Mouse (Mus musculus) forebrain, embryonic 15.5 days (tissue): Measurements from ENCODE around the gene Trub1. TPM values are rescaled to one million over a fixed set of nuclear protein-coding genes. Genes with fewer than 3 reads are reported as not detected.

Experiments
- ATAC-seq: fragments of 200-750 bp; cut with Nextera tagmentation; replicated peaks from 2 replicates; pipeline ENCODE4 v1.8.0; 2017; ENCODE audit warnings: mild to moderate bottlenecking, moderate TSS enrichment, moderate library complexity
- H3K27ac ChIP-seq: fragments of 300-500 bp; sonication (generic); replicated peaks from 2 replicates; pipeline ENCODE4 v1.5.1; 2015; ENCODE audit warnings: mild to moderate bottlenecking, inconsistent platforms
- H3K27me3 ChIP-seq: fragments of 300-500 bp; sonication (generic); 2 replicates; pipeline ENCODE4 v1.6.1; 2015; ENCODE audit warnings: inconsistent platforms
- H3K36me3 ChIP-seq: fragments of 300-500 bp; sonication (generic); 2 replicates; pipeline ENCODE4 v1.6.1; 2015; ENCODE audit warnings: mild to moderate bottlenecking, inconsistent platforms
- H3K4me1 ChIP-seq: fragments of 300-500 bp; sonication (generic); 2 replicates; pipeline ENCODE4 v1.6.1; 2015; ENCODE audit warnings: inconsistent platforms
- H3K4me2 ChIP-seq: fragments of 300-500 bp; sonication (generic); replicated peaks from 2 replicates; pipeline ENCODE4 v1.6.1; 2015; ENCODE audit warnings: mild to moderate bottlenecking, inconsistent platforms
- H3K4me3 ChIP-seq: fragments of 300-500 bp; sonication (generic); 2 replicates; pipeline ENCODE4 v1.5.1; 2015; ENCODE audit warnings: mild to moderate bottlenecking, inconsistent platforms
- H3K9ac ChIP-seq: fragments of 300-500 bp; sonication (generic); replicated peaks from 2 replicates; pipeline ENCODE4 v1.6.1; 2015; ENCODE audit warnings: mild to moderate bottlenecking, inconsistent platforms
- H3K9me3 ChIP-seq: fragments of 300-500 bp; sonication (generic); 2 replicates; pipeline ENCODE4 v1.6.1; 2016; ENCODE audit warnings: inconsistent platforms
- WGBS: fragments of 180-500 bp; shearing (Covaris S2); methylation state at CpG from one replicate; pipeline ENCODE4 v1.1.7; 2015; ENCODE audit warnings: mixed read lengths; 5-methylcytosine and 5-hydroxymethylcytosine counted together
- polyA plus RNA-seq: library from polyadenylated mRNA; unstranded; fragments of >200 nt; fragmentation: Nextera tagmentation; extraction: Ambion mirVana; gene quantifications from 2 replicates; pipeline ENCODE4 v1.2.1, GENCODE M21; 2015

The Trub1 gene
- polyA plus RNA-seq, 1 experiment from 2014 or later, result 16.3 TPM

DNA sequence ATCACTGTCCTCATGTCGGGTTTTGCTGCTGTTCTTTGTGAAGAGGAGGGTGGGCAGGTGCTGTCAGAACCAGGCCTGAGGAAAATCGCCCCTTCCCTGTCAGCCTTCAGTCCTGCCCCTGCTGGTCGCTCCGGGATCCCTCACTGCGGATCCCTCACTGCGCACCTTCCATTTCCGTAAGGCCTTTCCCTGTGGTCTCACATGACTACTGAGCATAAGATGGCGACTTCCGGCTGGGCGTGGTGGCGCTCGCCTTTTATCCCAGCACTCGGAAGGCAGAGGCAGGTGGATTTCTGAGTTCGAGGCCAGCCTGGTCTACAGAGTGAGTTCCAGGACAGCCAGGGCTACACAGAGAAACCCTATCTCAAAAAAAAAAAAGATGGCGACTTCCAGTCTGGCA, 27.4 kb upstream of the Trub1 start:
- WGBS, result 96% methylated on average over 15 of the region's 15 CpGs
- Histone ChIP-seq H3K27ac (no peak overlapping the region), H3K4me1 (no peaks in the 10 kb centered on the region), H3K4me2 (no peak overlapping the region), H3K27me3 (no peaks in the 10 kb centered on the region), H3K36me3 (no peaks in the 10 kb centered on the region), H3K9me3 (no peaks in the 10 kb centered on the region), H3K4me3 (no peak overlapping the region), H3K9ac (no peak overlapping the region)
- no peak for ATAC-seq

DNA sequence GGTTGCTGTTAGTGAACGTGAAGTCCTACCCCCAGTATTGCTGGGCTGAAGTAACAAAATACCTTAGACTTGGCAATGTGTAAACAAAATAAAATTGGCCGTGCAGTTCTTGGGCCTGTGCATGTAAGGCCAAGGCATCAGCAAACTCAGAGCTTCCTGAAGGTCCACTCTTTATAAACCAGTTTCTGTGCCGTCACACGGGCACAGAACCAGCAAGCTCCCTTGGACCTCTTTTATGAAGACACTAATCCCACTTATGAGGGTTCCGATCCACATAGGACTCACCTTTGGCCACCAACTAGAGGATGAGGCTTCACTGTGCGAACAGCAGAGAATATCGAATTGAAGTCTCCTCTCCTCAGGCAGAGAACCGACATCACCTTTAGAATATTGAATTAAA, 25.9 kb upstream of the Trub1 start:
- H3K27me3 ChIP-seq, result no peaks in the 10 kb centered on the region
- no peak for ATAC-seq
- 93% methylated on average over 8 of the region's 8 CpGs for WGBS

DNA sequence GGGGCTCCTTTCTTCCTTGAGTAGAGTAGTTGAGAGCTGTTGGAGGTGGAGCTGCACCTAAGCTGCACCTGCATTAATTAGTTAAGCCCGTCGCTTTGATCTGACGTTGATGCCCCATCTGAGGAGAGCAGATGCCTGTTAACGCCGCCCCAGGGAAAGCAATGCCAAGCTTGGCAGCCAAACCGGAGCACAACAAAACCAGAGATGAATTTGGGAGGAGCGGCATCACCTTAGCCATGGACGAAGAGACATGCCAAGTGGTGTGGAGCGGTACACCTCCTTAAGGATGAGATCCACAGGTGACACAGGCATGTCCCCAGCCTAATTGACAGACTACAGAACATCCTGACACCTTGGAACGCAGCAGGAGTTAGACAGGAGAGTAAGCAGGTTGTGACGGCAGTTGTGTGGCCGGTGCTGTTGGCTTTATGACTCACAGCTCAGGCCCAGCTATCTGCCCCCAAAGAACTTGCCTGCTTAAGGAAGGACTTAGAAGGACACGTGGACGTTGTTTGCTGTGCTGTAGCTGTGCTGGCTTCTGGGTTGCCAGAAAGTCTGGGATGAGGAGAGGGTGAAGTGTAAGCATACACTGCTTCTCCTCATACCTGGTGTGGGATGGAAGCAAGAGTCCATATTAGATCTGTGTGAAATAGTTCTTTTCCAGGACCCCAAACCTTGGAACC, 24.8 kb upstream of the Trub1 start:
- Histone ChIP-seq H3K27me3 (no peaks in the 10 kb centered on the region), H3K36me3 (no peaks in the 10 kb centered on the region), H3K4me2 (no peak overlapping the region), H3K4me3 (no peak overlapping the region), H3K27ac (no peak overlapping the region), H3K9me3 (no peaks in the 10 kb centered on the region), H3K9ac (no peak overlapping the region), H3K4me1 (no peaks in the 10 kb centered on the region)
- whole genome bisulfite sequencing, result 73% methylated on average over 14 of the region's 14 CpGs
- ATAC-seq, result no peak

More for the DNA sequence above, 25.9 kb upstream of the Trub1 start:
- Histone ChIP-seq H3K9me3 (no peaks in the 10 kb centered on the region), H3K4me2 (no peak overlapping the region), H3K27ac (no peak overlapping the region), H3K4me1 (no peaks in the 10 kb centered on the region), H3K36me3 (no peaks in the 10 kb centered on the region), H3K4me3 (no peak overlapping the region), H3K9ac (no peak overlapping the region)

DNA sequence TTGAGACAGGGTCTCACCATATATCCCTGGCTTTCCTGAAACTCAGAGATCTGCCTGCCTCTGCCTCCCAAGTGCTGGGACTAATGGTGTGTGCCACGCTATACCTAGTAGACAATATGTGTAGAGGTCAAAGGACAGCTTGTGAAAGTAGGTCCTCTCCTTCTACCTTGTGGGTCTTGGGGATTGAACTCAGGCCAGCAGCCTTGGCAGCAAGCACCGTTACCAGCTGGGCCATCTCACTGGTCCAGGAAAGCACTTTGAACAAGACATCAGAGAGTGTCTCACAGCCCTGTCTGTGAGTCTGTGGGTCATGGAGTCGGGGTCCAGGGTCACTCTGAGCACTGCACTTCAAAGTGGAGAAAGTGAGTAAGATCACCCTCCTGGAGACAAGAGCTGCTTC, 24.1 kb upstream of the Trub1 start:
- Histone ChIP-seq H3K4me2 (no peak overlapping the region), H3K9me3 (no peaks in the 10 kb centered on the region), H3K36me3 (no peaks in the 10 kb centered on the region), H3K9ac (no peak overlapping the region), H3K4me1 (peaks cover 1% of the 10 kb centered on the region; the same call in 1 of the 2 replicates), H3K27me3 (no peaks in the 10 kb centered on the region), H3K4me3 (no peak overlapping the region), H3K27ac (no peak overlapping the region)
- ATAC-seq, result no peak
- WGBS, result 86% methylated on average over 3 of the region's 3 CpGs

DNA sequence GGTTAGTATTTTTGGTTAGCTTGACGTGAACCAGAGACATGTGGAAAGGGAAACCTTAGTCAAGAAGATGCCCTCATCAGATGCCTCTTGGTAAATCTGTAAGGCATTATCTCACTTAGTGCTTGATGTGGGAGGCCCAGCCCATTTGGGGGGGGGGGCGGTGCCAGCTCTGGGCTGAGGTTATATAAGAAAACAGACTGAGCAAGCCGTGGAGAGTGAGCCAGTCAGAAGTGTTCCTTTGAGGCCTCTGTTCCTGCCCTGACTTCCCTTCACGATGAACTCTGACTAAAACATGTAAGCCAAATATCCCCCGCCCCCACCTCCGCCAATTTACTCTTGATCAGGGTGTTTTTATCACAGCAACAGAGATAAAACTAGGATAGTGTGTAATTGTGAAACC, 22.8 kb upstream of the Trub1 start:
- Histone ChIP-seq H3K36me3 (no peaks in the 10 kb centered on the region), H3K9ac (no peak overlapping the region), H3K4me1 (peaks cover 3% of the 10 kb centered on the region; the same call in 1 of the 2 replicates), H3K27me3 (no peaks in the 10 kb centered on the region), H3K4me3 (no peak overlapping the region), H3K27ac (no peak overlapping the region), H3K9me3 (no peaks in the 10 kb centered on the region), H3K4me2 (no peak overlapping the region)
- no peak for ATAC-seq
- 86% methylated on average over 6 of the region's 6 CpGs for WGBS

DNA sequence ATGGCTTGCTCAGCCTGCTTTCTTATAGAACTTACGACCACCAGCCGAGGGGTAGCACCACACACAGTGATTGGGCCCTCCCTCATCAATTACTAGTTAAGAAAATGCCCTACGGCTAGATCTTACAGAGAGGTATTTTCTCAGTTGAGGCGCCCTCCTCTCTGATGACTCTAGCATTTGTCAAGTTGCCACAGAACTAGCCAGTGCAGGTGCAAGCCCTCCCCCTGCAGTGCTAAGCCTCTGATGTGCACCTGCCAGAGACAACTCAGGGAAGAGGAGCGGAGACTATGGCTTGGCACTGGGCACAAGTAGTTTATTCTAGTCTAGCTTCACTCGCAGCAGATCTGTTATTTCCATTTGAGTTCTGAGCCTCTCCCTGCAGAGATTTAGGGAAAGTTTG, 21.2 kb upstream of the Trub1 start:
- no peaks in the 10 kb centered on the region for H3K27me3 ChIP-seq
- WGBS, result 46% methylated on average over 6 of the region's 6 CpGs
- no peak overlapping the region for H3K4me3 ChIP-seq
- H3K9ac ChIP-seq, result no peak overlapping the region
- no peak for ATAC-seq
- H3K27ac ChIP-seq, result no peak overlapping the region
- no peaks in the 10 kb centered on the region for H3K36me3 ChIP-seq
- no peaks in the 10 kb centered on the region for H3K9me3 ChIP-seq
- no peak overlapping the region for H3K4me2 ChIP-seq
- H3K4me1 ChIP-seq, result peaks cover 3% of the 10 kb centered on the region; the same call in 1 of the 2 replicates

DNA sequence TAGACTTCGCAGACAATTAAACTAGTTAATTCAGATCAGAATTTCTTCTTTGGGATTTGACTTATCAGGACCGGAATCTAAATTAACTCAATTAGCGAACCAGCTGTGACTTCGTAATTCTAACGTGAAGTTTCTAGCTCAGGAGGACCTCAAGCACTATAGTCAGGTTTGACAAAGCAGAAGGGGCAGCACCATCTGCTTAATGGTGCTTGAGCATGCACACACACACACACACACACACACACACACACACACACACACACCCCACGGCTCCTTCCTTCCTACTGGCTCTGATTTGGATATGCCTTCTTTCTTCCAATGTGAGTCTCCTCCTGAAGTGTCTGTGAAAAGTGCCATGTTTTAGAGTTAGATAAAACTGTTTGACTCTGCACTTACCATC, 18.7 kb upstream of the Trub1 start:
- WGBS, result 48% methylated on average over 6 of the region's 6 CpGs

DNA sequence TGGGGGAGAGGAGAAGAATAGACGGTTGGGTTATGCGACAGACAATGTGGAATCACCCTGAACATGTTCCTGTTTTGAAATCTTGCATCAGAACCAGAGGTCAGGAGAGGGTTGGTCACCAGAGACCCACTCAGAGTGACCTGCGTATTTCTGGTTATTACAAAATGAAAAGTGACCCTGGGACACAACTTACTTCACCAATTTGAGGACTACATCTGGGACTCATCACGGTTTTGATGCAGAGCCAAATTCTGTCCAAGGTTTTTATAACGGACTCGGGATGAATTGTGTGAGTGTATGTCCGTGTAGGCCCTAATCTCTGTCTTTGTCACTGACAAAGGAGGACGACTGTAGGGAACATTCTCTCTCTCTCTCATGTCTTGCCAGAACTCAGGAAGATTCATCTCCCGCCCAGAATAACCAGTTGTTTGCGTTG, 16.1 kb upstream of the Trub1 start:
- Histone ChIP-seq H3K27ac (no peak overlapping the region), H3K4me2 (no peak overlapping the region), H3K4me1 (peaks cover 3% of the 10 kb centered on the region; the same call in 1 of the 2 replicates), H3K9me3 (no peaks in the 10 kb centered on the region), H3K4me3 (no peak overlapping the region), H3K9ac (no peak overlapping the region), H3K36me3 (no peaks in the 10 kb centered on the region), H3K27me3 (no peaks in the 10 kb centered on the region)
- ATAC-seq, result no peak
- 61% methylated on average over 10 of the region's 10 CpGs for WGBS

More for the DNA sequence above, 18.7 kb upstream of the Trub1 start:
- H3K27me3 ChIP-seq, result no peaks in the 10 kb centered on the region
- H3K36me3 ChIP-seq, result no peaks in the 10 kb centered on the region
- H3K4me2 ChIP-seq, result no peak overlapping the region
- peaks cover 3% of the 10 kb centered on the region; the same call in 1 of the 2 replicates for H3K4me1 ChIP-seq
- no peak for ATAC-seq
- H3K9ac ChIP-seq, result no peak overlapping the region
- no peak overlapping the region for H3K27ac ChIP-seq
- H3K4me3 ChIP-seq, result no peak overlapping the region
- H3K9me3 ChIP-seq, result no peaks in the 10 kb centered on the region

DNA sequence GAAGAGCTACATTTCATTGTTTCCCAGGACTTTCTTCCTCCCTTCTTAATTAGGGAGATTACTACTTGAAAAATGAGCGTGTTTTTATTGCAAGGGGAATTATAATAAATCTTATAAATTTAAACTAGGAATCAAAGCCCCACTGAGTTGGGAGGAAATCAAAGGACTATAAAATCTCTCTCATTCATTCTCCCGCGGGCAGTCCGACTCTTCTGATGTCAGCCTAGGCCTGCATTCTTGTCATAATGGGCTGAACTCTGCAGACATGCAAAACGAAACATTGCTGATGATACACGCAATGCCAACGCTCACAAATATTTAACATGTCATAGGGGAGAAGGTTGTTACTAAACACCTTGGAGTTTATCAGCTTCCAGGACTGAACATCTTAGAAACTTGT, 15.7 kb upstream of the Trub1 start:
- no peaks in the 10 kb centered on the region for H3K27me3 ChIP-seq
- 67% methylated on average over 7 of the region's 7 CpGs for WGBS
- H3K9me3 ChIP-seq, result no peaks in the 10 kb centered on the region
- no peak overlapping the region for H3K4me3 ChIP-seq
- H3K9ac ChIP-seq, result no peak overlapping the region
- H3K27ac ChIP-seq, result no peak overlapping the region
- H3K36me3 ChIP-seq, result no peaks in the 10 kb centered on the region
- H3K4me1 ChIP-seq, result peaks cover 3% of the 10 kb centered on the region; the same call in 1 of the 2 replicates
- H3K4me2 ChIP-seq, result no peak overlapping the region
- ATAC-seq, result no peak

DNA sequence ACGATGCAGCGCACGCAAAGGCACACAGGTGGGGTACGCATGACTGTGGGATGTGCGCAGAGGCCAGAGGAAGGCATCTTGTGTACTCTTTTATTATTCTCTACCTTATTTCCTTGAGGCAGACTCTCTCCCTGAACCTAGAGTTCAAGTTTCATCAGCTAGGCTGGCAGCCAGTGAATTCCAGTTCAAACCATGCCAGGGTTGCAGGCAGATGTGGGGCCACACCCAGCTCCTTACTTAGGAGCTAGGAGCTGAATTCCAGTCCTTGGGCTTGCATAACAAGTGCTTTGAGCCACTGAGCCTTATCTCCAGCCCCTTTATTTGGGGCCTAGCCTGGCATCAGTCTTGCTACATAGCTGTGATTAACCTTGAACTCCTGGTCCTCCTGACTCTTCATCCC, 13.4 kb upstream of the Trub1 start:
- Histone ChIP-seq H3K27me3 (no peaks in the 10 kb centered on the region), H3K4me1 (no peaks in the 10 kb centered on the region), H3K9ac (no peak overlapping the region), H3K4me3 (no peak overlapping the region), H3K4me2 (no peak overlapping the region), H3K36me3 (no peaks in the 10 kb centered on the region), H3K9me3 (no peaks in the 10 kb centered on the region), H3K27ac (no peak overlapping the region)
- WGBS, result 89% methylated on average over 5 of the region's 5 CpGs
- no peak for ATAC-seq

DNA sequence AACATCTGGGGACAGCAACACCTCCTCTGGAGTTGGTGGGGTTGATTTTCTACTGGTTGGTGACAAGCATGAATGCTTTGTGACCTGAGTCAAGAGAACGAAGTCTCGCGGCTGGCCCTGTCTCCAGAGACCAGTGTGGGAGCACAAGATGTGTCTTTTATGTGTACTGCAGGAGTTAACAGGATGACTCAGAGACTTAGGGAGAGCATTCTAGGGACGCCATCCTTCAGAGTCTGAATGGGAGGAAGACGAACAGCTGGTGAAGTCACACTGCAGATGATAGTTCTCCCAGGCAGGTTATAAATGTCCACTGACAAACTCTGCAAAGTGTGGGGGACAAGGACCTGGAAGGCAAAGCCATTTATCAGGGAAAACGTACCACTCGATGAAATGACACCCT, 11.2 kb upstream of the Trub1 start:
- H3K4me3 ChIP-seq, result no peak overlapping the region

DNA sequence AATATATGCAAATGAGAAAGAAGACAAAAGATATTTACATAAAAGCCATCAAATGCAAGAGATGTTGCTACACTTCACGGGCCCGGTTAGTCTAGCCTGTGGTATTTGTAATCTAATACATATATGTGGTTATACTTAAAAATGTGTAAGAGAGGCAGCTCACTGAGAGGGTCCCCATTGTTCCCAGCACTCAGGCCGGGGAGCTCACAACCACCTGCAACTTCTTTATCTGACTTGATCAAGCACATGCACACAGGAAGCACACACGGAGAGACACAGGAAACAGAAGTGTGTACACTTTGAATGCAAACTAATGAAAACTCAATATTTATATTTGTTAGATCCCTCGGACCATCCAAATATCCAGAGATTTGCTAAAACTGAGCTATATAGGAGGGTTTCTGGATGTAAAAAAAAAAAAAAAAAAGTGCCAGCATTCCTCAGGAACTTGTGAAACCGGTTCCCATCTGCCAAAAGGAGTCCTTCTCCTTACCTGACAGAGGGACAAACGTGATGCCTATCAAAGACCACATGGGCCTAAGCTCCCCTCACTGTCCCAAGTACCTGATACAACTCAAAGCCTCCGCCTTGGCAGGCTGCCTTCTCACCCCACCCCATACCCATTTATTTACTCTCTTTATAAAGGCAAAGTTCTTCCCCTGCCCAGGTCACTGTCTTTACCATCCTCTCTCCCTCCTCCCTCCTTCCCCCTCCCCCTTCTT, 9.6 kb upstream of the Trub1 start:
- H3K27me3 ChIP-seq, result no peaks in the 10 kb centered on the region; the same call in 1 of the 2 replicates
- H3K4me1 ChIP-seq, result peaks cover 8% of the 10 kb centered on the region; the same call in 1 of the 2 replicates
- ATAC-seq, result no peak
- no peak overlapping the region for H3K27ac ChIP-seq
- H3K36me3 ChIP-seq, result no peaks in the 10 kb centered on the region
- no peaks in the 10 kb centered on the region for H3K9me3 ChIP-seq
- no peak overlapping the region for H3K4me3 ChIP-seq
- H3K9ac ChIP-seq, result no peak overlapping the region
- WGBS, result 50% methylated on average over 8 of the region's 8 CpGs
- H3K4me2 ChIP-seq, result no peak overlapping the region

More for the DNA sequence above, 11.2 kb upstream of the Trub1 start:
- Histone ChIP-seq H3K4me2 (no peak overlapping the region), H3K9ac (no peak overlapping the region), H3K27ac (no peak overlapping the region), H3K4me1 (peaks cover 8% of the 10 kb centered on the region; the same call in 1 of the 2 replicates), H3K36me3 (no peaks in the 10 kb centered on the region), H3K27me3 (no peaks in the 10 kb centered on the region), H3K9me3 (no peaks in the 10 kb centered on the region)
- ATAC-seq, result no peak
- 69% methylated on average over 7 of the region's 7 CpGs for WGBS
